Mouse (Mus musculus): ENCODE data around the gene Dtx3l. TPM values are rescaled to one million over a fixed set of nuclear protein-coding genes. Genes with fewer than 3 reads are reported as not detected.
"Not testable (repeated sequence)": the region's sequence is repeated elsewhere in the genome, so short reads cannot be mapped to it uniquely, and the experiment has no call there.

Gene Dtx3l
- total RNA-seq (2021), result 1 to 10 TPM; 4.8 TPM
- long read RNA-seq, experiment 1, full-length matches to known transcripts, result 2 of 2 reads
- long read RNA-seq, experiment 1, partial matches to known transcripts, result 0 of 2 reads
- long read RNA-seq, experiment 1, other reads (novel, unspliced or antisense), result 0 of 2 reads
- long read RNA-seq, experiment 2, full-length matches to known transcripts, result 6 of 8 reads
- long read RNA-seq, experiment 2, partial matches to known transcripts, result 2 of 8 reads
- long read RNA-seq, experiment 2, other reads (novel, unspliced or antisense), result 0 of 8 reads

GRCm38 (mm10) chr16:35938211-35939151 lies at the start of gene Dtx3l, which contains the start of gene Parp9:
Gene Dtx3l, minus strand, starts transcription at chr16:35939151.
Gene Parp9, plus strand, starts transcription at chr16:35938470.
- peak within 1 kb of the TSS; percentile 88 for H3K4me3 ChIP-seq
- TF ChIP-seq CTCF (conservative IDR thresholded peaks at IDR 0.05), result no peak
- H3K27ac ChIP-seq, result peak within 1 kb of the TSS; percentile 74
- peak in 1 of 2 experiments; percentile 32 for DNase-seq (ENCODE audit: low spot score in 2 of 2)

GRCm38 (mm10) chr16:35987930-35988329 lies 49.0 kb upstream of the Dtx3l start:
- H3K4me3 ChIP-seq, result no peak overlapping the region
- H3K27ac ChIP-seq, result no peak overlapping the region
- DNase-seq (ENCODE audit: low spot score in 2 of 2), result no peak
- TF ChIP-seq CTCF (conservative IDR thresholded peaks at IDR 0.05), result no peak

GRCm38 (mm10) chr16:35984471-35984870 lies 45.5 kb upstream of the Dtx3l start:
- no peak for DNase-seq (ENCODE audit: low spot score in 2 of 2)
- Histone ChIP-seq H3K27ac (no peak overlapping the region), H3K4me3 (peak overlapping the region; percentile 78; the same call in 1 of the 2 replicates)
- TF ChIP-seq CTCF (conservative IDR thresholded peaks at IDR 0.05), result no peak

GRCm38 (mm10) chr16:35983517-35984101 lies 44.7 kb upstream of the Dtx3l start:
- DNase-seq (ENCODE audit: low spot score in 2 of 2), result peak; percentile 68 to 80
- Histone ChIP-seq H3K4me3 (peak overlapping the region; percentile 78), H3K27ac (peak overlapping the region; percentile 97)
- no peak for TF ChIP-seq CTCF (conservative IDR thresholded peaks at IDR 0.05)

GRCm38 (mm10) chr16:35982902-35983516 lies 44.1 kb upstream of the Dtx3l start:
- TF ChIP-seq CTCF (conservative IDR thresholded peaks at IDR 0.05), result no peak
- Histone ChIP-seq H3K27ac (peak overlapping the region; percentile 97), H3K4me3 (peak overlapping the region; percentile 78)
- peak; percentile 88 to 91 for DNase-seq (ENCODE audit: low spot score in 2 of 2)

- Histone ChIP-seq H3K27ac (peak overlapping the region; percentile 97), H3K4me3 (peak overlapping the region; percentile 78)
- DNase-seq (ENCODE audit: low spot score in 2 of 2), result no peak
- no peak for TF ChIP-seq CTCF (conservative IDR thresholded peaks at IDR 0.05)
Observed at GRCm38 (mm10) chr16:35982506-35982901, 43.6 kb upstream of the Dtx3l start.

GRCm38 (mm10) chr16:35981363-35981821 lies 42.4 kb upstream of the Dtx3l start:
- Histone ChIP-seq H3K4me3 (no peak overlapping the region), H3K27ac (no peak overlapping the region)
- DNase-seq (ENCODE audit: low spot score in 2 of 2), result peak; percentile 100
- no peak for TF ChIP-seq CTCF (conservative IDR thresholded peaks at IDR 0.05)

GRCm38 (mm10) chr16:35978450-35978849 lies 39.5 kb upstream of the Dtx3l start, which contains the start of gene Kpna1:
Gene Kpna1, plus strand, starts transcription at chr16:35978750.
- H3K4me3 ChIP-seq; DNase-seq (ENCODE audit: low spot score in 2 of 2); H3K27ac ChIP-seq: not testable (repeated sequence)

- no peak overlapping the region for H3K4me3 ChIP-seq
- no peak for TF ChIP-seq CTCF (conservative IDR thresholded peaks at IDR 0.05)
- no peak for DNase-seq (ENCODE audit: low spot score in 2 of 2)
- no peak overlapping the region for H3K27ac ChIP-seq
Observed at GRCm38 (mm10) chr16:35974021-35974420, 35.1 kb upstream of the Dtx3l start.

GRCm38 (mm10) chr16:35968149-35968548 lies 29.2 kb upstream of the Dtx3l start:
- no peak for DNase-seq (ENCODE audit: low spot score in 2 of 2)
- no peak for TF ChIP-seq CTCF (conservative IDR thresholded peaks at IDR 0.05)
- Histone ChIP-seq H3K4me3 (no peak overlapping the region), H3K27ac (no peak overlapping the region)

- DNase-seq (ENCODE audit: low spot score in 2 of 2), result no peak
- peak; percentile 51 for TF ChIP-seq CTCF (conservative IDR thresholded peaks at IDR 0.05)
- H3K27ac ChIP-seq, result no peak overlapping the region
- no peak overlapping the region for H3K4me3 ChIP-seq
Observed at GRCm38 (mm10) chr16:35967319-35967718, 28.4 kb upstream of the Dtx3l start.

- H3K4me3 ChIP-seq, result no peak overlapping the region
- DNase-seq (ENCODE audit: low spot score in 2 of 2), result no peak
- no peak for TF ChIP-seq CTCF (conservative IDR thresholded peaks at IDR 0.05)
Observed at GRCm38 (mm10) chr16:35966411-35967115, 27.6 kb upstream of the Dtx3l start.

GRCm38 (mm10) chr16:35965991-35966390 lies 27.0 kb upstream of the Dtx3l start:
- H3K4me3 ChIP-seq; DNase-seq (ENCODE audit: low spot score in 2 of 2); H3K27ac ChIP-seq: not testable (repeated sequence)

More at GRCm38 (mm10) chr16:35966411-35967115, 27.6 kb upstream of the Dtx3l start:
- H3K27ac ChIP-seq, result no peak overlapping the region
